Mouse (Mus musculus) 3134 (cell line): Measurements from ENCODE around the gene Ttll8.

Experiments used
- DNase-seq: peaks from one replicate; pipeline ENCODE4 v3.0.0-alpha.2; 2011; ENCODE audit warnings: low spot score; ENCODE audit not compliant: insufficient read length; ENCODE audit errors: extremely low read depth

Gene Ttll8

DNA sequence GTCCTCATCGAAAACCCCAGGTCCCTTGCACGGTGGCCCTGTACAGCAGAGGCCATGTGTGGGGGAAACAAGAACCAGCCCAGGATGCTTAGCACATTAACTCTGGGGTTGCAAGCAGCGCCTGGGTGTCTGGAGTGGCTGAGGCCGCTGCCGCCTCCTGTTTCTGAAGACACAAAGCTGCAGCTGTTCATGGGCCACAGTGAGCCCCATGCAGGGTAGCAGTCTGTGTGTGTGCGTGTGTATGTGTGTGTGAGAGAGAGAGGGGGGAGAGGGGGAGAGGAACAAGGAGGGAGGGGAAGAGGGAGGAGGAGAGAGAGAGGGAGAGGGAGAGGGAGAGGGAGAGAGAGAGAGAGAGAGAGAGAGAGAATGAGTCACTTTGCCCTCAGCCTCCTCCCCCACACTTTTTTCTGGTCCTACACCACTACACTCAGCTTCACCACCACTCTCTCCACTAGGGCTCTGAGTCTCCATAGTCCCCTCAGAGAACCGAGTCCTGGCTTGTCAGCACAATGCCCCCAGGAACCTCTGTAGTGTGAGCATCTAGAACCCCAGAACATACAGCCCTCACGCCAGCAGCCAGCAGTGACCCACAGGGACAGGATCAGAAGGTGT lies 110.6 kb downstream of the Ttll8 start:
- peak; percentile 73 for DNase-seq

- DNase-seq: no peak
Observed at GRCm38 (mm10) chr15:88842300-88842673, 111.9 kb downstream of the Ttll8 start.

DNA sequence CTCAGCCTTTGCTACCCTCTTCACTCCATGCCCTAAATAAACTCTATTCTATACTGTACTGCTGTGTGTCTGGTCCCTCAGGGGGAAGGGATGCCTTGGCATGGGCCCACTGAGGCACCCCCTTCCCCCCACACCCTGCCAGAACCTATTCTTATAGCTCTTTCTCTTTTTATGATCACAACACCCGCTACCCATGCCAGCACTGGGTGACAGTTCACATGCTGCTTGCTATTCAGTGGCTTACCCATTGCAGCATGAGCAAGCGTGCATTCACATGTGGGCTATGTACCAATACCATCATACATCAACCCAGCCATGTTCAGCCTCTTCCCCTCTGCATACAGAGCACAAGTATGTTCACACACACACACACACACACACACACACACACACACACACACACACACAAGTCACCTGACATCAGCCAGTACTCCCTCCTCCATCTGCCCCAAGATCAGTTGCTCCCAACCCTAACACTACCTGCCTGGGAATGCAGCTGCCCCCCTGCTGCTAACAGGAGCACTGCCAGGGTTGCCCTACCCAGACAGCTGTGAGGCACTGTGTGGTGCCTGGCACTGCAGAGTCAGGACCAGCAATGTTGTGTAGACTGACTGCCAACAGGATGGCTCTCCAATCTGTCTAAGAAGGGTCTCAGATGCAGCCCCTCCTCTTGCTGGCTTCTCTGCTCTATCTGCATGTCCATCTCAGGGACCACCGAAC lies 112.5 kb downstream of the Ttll8 start:
- no peak for DNase-seq

DNA sequence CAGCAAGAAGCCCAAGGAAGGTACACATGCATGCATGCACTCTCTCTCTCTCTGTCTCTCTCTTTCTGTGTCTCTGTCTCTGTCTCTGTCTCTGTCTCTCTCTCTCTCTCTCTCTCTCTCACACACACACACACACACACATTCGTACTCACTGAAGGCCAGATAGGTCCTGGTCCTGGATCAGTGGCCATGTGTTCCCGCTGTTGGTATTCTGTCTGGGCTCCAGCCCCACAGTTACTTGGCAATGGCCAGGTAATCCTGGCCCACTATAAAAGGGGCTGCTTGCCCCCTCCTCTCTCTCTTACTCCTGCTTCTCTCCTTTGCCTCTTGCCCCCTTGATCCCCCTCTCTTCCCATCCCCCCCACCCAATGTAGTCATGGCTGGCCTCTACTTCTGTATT lies 113.1 kb downstream of the Ttll8 start:
- no peak for DNase-seq
